Comparison of ENCODE assay signal across 17 mouse cellular contexts in genomic region chr17:36158264-36158663, GRCm38 (mm10). TPM values are rescaled to one million over a fixed set of nuclear protein-coding genes. Genes with fewer than 3 reads are reported as not detected.
DNase-seq lines count a peak whose midpoint lies in the region; ATAC-seq and TF ChIP-seq lines count a peak whose summit lies in the region.
"Not testable (repeated sequence)": the region's sequence is repeated elsewhere in the genome, so short reads cannot be mapped to it uniquely, and the experiment has no call there.
"Had no signal": no experiment of that assay in that cellular context is flagged by ENCODE, and none has a peak within 500 bp of the region (broad histone marks: within the 10 kb centered on the region; RNA-seq: fewer than 3 reads in every experiment).

No protein-coding gene starts in this region.

- ATAC-seq in embryonic facial prominence, embryonic 13.5 days (ENCODE audit: insufficient number of reproducible peaks, insufficient read depth, low FRiP score, low TSS enrichment, low read depth); forebrain, embryonic 16.5 days; heart, embryonic 16.5 days (replicated peaks; ENCODE audit: extremely low read depth, insufficient read depth, low FRiP score); hindbrain, postnatal 0 days; limb, embryonic 12.5 days (ENCODE audit: insufficient number of reproducible peaks, insufficient read depth, low FRiP score, low TSS enrichment, low read depth); lung, postnatal 0 days; neural tube, embryonic 12.5 days (ENCODE audit: low FRiP score, low read depth): not testable (repeated sequence)

- 8% methylated on average over 11 of the region's 11 CpGs for WGBS in embryonic facial prominence, embryonic 13.5 days
- 5% methylated on average over 11 of the region's 11 CpGs for WGBS in forebrain, embryonic 16.5 days
- WGBS in heart, embryonic 16.5 days: 16% methylated on average over 11 of the region's 11 CpGs
- 6% methylated on average over 11 of the region's 11 CpGs for WGBS in hindbrain, postnatal 0 days
- WGBS in limb, embryonic 12.5 days: 14% methylated on average over 11 of the region's 11 CpGs
- WGBS in lung, postnatal 0 days: 6% methylated on average over 11 of the region's 11 CpGs
- WGBS in neural tube, embryonic 12.5 days: 9% methylated on average over 11 of the region's 11 CpGs

- H3K4me3 ChIP-seq in embryonic facial prominence, embryonic 13.5 days: peak overlapping the region; percentile 41
- not testable (repeated sequence) for H3K4me3 ChIP-seq in forebrain, embryonic 16.5 days (replicated peaks; ENCODE audit: low read length); hindbrain, postnatal 0 days (ENCODE audit: low read length); neural tube, embryonic 12.5 days
- peak overlapping the region; percentile 31; the same call in 1 of the 2 replicates for H3K4me3 ChIP-seq in heart, embryonic 16.5 days (ENCODE audit: low read length)
- H3K4me3 ChIP-seq in limb, embryonic 12.5 days (replicated peaks): peak overlapping the region; percentile 40
- 0 out of 2 replicates have a peak overlapping the region, but pooled peaks have one; percentile 23 for H3K4me3 ChIP-seq in lung, postnatal 0 days (ENCODE audit: low read depth, low read length)

- DNase-seq in hindbrain, postnatal 0 days (ENCODE audit: low spot score); lung, postnatal 0 days (ENCODE audit: low spot score): not testable (repeated sequence)

- not testable (repeated sequence) for H3K9ac ChIP-seq in embryonic facial prominence, embryonic 13.5 days; forebrain, embryonic 16.5 days (replicated peaks; ENCODE audit: low read depth, low read length); heart, embryonic 16.5 days (ENCODE audit: low read length); hindbrain, postnatal 0 days (replicated peaks; ENCODE audit: low read length); limb, embryonic 12.5 days (replicated peaks); lung, postnatal 0 days (replicated peaks; ENCODE audit: low read depth); neural tube, embryonic 12.5 days

- not testable (repeated sequence) for TF ChIP-seq EP300 in lung, postnatal 0 days (IDR thresholded peaks at IDR 0.05)

- peaks cover 93% of the 10 kb centered on the region for H3K27me3 ChIP-seq in embryonic facial prominence, embryonic 13.5 days
- peaks cover 48% of the 10 kb centered on the region for H3K27me3 ChIP-seq in forebrain, embryonic 16.5 days (replicated peaks; ENCODE audit: control insufficient read depth, insufficient read depth, low read length)
- H3K27me3 ChIP-seq in heart, embryonic 16.5 days (ENCODE audit: control insufficient read depth, insufficient read depth, low read length): peaks cover 47% of the 10 kb centered on the region
- peaks cover 23% of the 10 kb centered on the region for H3K27me3 ChIP-seq in hindbrain, postnatal 0 days (ENCODE audit: insufficient read depth, low read length)
- peaks cover 90% of the 10 kb centered on the region for H3K27me3 ChIP-seq in limb, embryonic 12.5 days
- H3K27me3 ChIP-seq in lung, postnatal 0 days (replicated peaks; ENCODE audit: insufficient read depth, low read length): not testable (repeated sequence)
- H3K27me3 ChIP-seq in neural tube, embryonic 12.5 days (replicated peaks): peaks cover 74% of the 10 kb centered on the region

- peak overlapping the region; percentile 64 for H3K4me2 ChIP-seq in embryonic facial prominence, embryonic 13.5 days
- peak overlapping the region; percentile 44; the same call in 1 of the 2 replicates for H3K4me2 ChIP-seq in forebrain, embryonic 16.5 days (ENCODE audit: low read length)
- H3K4me2 ChIP-seq in heart, embryonic 16.5 days (ENCODE audit: low read depth, low read length): peak overlapping the region; percentile 52
- H3K4me2 ChIP-seq in hindbrain, postnatal 0 days (ENCODE audit: low read depth, low read length): peak overlapping the region; percentile 39; the same call in 1 of the 2 replicates
- peak overlapping the region; percentile 63 for H3K4me2 ChIP-seq in limb, embryonic 12.5 days
- peak overlapping the region; percentile 56; the same call in 1 of the 2 replicates for H3K4me2 ChIP-seq in lung, postnatal 0 days (replicated peaks; ENCODE audit: low read depth, low read length)
- H3K4me2 ChIP-seq in neural tube, embryonic 12.5 days (replicated peaks): peak overlapping the region; percentile 53

- not testable (repeated sequence) for H3K9me3 ChIP-seq in embryonic facial prominence, embryonic 13.5 days; forebrain, embryonic 16.5 days (ENCODE audit: control insufficient read depth, low read length); heart, embryonic 16.5 days (replicated peaks; ENCODE audit: control insufficient read depth, low read length); hindbrain, postnatal 0 days (ENCODE audit: low read length); limb, embryonic 12.5 days; lung, postnatal 0 days (ENCODE audit: low read length); neural tube, embryonic 12.5 days

- not testable (repeated sequence) for H3K27ac ChIP-seq in embryonic facial prominence, embryonic 13.5 days; forebrain, embryonic 16.5 days (ENCODE audit: low read length); heart, embryonic 16.5 days (ENCODE audit: low read length); hindbrain, postnatal 0 days; limb, embryonic 12.5 days; lung, postnatal 0 days (ENCODE audit: low read length); neural tube, embryonic 12.5 days

- H3K36me3 ChIP-seq in embryonic facial prominence, embryonic 13.5 days; forebrain, embryonic 16.5 days (ENCODE audit: control insufficient read depth, insufficient read depth); heart, embryonic 16.5 days (ENCODE audit: control insufficient read depth, insufficient read depth); hindbrain, postnatal 0 days (ENCODE audit: insufficient read depth, low read length); limb, embryonic 12.5 days; lung, postnatal 0 days (ENCODE audit: insufficient read depth, low read length); neural tube, embryonic 12.5 days: not testable (repeated sequence)

- TF ChIP-seq CTCF in hindbrain, postnatal 0 days (IDR thresholded peaks at IDR 0.05; ENCODE audit: low read depth); lung, postnatal 0 days (IDR thresholded peaks at IDR 0.05): not testable (repeated sequence)

- H3K4me1 ChIP-seq in embryonic facial prominence, embryonic 13.5 days: peaks cover 11% of the 10 kb centered on the region; the same call in 1 of the 2 replicates
- H3K4me1 ChIP-seq in forebrain, embryonic 16.5 days (replicated peaks; ENCODE audit: control insufficient read depth, insufficient read depth, low read length); heart, embryonic 16.5 days (ENCODE audit: control insufficient read depth, insufficient read depth, low read length); hindbrain, postnatal 0 days (ENCODE audit: insufficient read depth, low read length); limb, embryonic 12.5 days (replicated peaks); lung, postnatal 0 days (ENCODE audit: insufficient read depth, low read depth, low read length); neural tube, embryonic 12.5 days: not testable (repeated sequence)

RNA-seq across cellular contexts. Expression of gene Gm8909, which starts 10.1 kb away (rescaled TPM):
- polyA plus RNA-seq in embryonic facial prominence, embryonic 13.5 days (2015; fragmentation: Nextera tagmentation; extraction: Ambion mirVana): 0.26 TPM in 1 of 2 replicates, not detected in the other
- not detected in 2 replicates for polyA plus RNA-seq in forebrain, embryonic 16.5 days (2015; fragmentation: Nextera tagmentation; extraction: Ambion mirVana)
- 1.8 and 1.9 TPM in 2 replicates for polyA plus RNA-seq in heart, embryonic 16.5 days (2015; fragmentation: Nextera tagmentation; extraction: Ambion mirVana)
- total RNA-seq in hindbrain, postnatal 0 days (2014; rRNA removed): not detected in 2 replicates
- polyA plus RNA-seq in hindbrain, postnatal 0 days (2015; fragmentation: Nextera tagmentation; extraction: Ambion mirVana): 0.28 and 0.35 TPM in 2 replicates
- not detected in 2 replicates for polyA plus RNA-seq in limb, embryonic 12.5 days (2016; fragmentation: Nextera tagmentation; extraction: Ambion mirVana)
- polyA plus RNA-seq in lung, postnatal 0 days (2015; fragmentation: Nextera tagmentation; extraction: Ambion mirVana): 6.7 and 9.6 TPM in 2 replicates
- 0.25 TPM in 1 of 2 replicates, not detected in the other for polyA plus RNA-seq in neural tube, embryonic 12.5 days (2016; fragmentation: Nextera tagmentation; extraction: Ambion mirVana)
- total RNA-seq: adrenal gland, postnatal 36 days; heart, postnatal 25 days; layer of hippocampus, postnatal 36 days; left cerebral cortex, postnatal 36 days had no signal
- polyA plus RNA-seq: erythroblast, embryonic 14.5 days; kidney, adult 2 months; liver, embryonic 16.5 days; macrophage; Patski had no signal

RNA-seq across cellular contexts. Expression of gene Gm7030, which starts 29.0 kb away (rescaled TPM):
- not detected in 2 replicates for polyA plus RNA-seq in embryonic facial prominence, embryonic 13.5 days (2015; fragmentation: Nextera tagmentation; extraction: Ambion mirVana)
- not detected in 2 replicates for polyA plus RNA-seq in forebrain, embryonic 16.5 days (2015; fragmentation: Nextera tagmentation; extraction: Ambion mirVana)
- polyA plus RNA-seq in heart, embryonic 16.5 days (2015; fragmentation: Nextera tagmentation; extraction: Ambion mirVana): 0.22 and 0.39 TPM in 2 replicates
- not detected in 2 replicates for total RNA-seq in hindbrain, postnatal 0 days (2014; rRNA removed)
- not detected in 2 replicates for polyA plus RNA-seq in hindbrain, postnatal 0 days (2015; fragmentation: Nextera tagmentation; extraction: Ambion mirVana)
- not detected in 2 replicates for polyA plus RNA-seq in limb, embryonic 12.5 days (2016; fragmentation: Nextera tagmentation; extraction: Ambion mirVana)
- not detected in 2 replicates for polyA plus RNA-seq in lung, postnatal 0 days (2015; fragmentation: Nextera tagmentation; extraction: Ambion mirVana)
- not detected in 2 replicates for polyA plus RNA-seq in neural tube, embryonic 12.5 days (2016; fragmentation: Nextera tagmentation; extraction: Ambion mirVana)
- total RNA-seq: adrenal gland, postnatal 36 days; heart, postnatal 25 days; layer of hippocampus, postnatal 36 days; left cerebral cortex, postnatal 36 days had no signal
- polyA plus RNA-seq: gonadal fat pad, adult 2 months; kidney, adult 2 months; liver, embryonic 16.5 days; macrophage; Patski had no signal

RNA-seq across cellular contexts. Expression of gene H2-T3, which starts 31.8 kb away (rescaled TPM):
- polyA plus RNA-seq in embryonic facial prominence, embryonic 13.5 days (2015; fragmentation: Nextera tagmentation; extraction: Ambion mirVana): 0.80 TPM in 1 of 2 replicates, not detected in the other
- not detected in 2 replicates for polyA plus RNA-seq in forebrain, embryonic 16.5 days (2015; fragmentation: Nextera tagmentation; extraction: Ambion mirVana)
- 0.21 and 0.97 TPM in 2 replicates for polyA plus RNA-seq in heart, embryonic 16.5 days (2015; fragmentation: Nextera tagmentation; extraction: Ambion mirVana)
- not detected in 2 replicates for total RNA-seq in hindbrain, postnatal 0 days (2014; rRNA removed)
- not detected in 2 replicates for polyA plus RNA-seq in hindbrain, postnatal 0 days (2015; fragmentation: Nextera tagmentation; extraction: Ambion mirVana)
- not detected in 2 replicates for polyA plus RNA-seq in limb, embryonic 12.5 days (2016; fragmentation: Nextera tagmentation; extraction: Ambion mirVana)
- polyA plus RNA-seq in lung, postnatal 0 days (2015; fragmentation: Nextera tagmentation; extraction: Ambion mirVana): 0.12 TPM in 2 replicates
- not detected in 2 replicates for polyA plus RNA-seq in neural tube, embryonic 12.5 days (2016; fragmentation: Nextera tagmentation; extraction: Ambion mirVana)
- total RNA-seq: adrenal gland, postnatal 36 days; heart, postnatal 25 days; layer of hippocampus, postnatal 36 days; left cerebral cortex, postnatal 36 days had no signal
- polyA plus RNA-seq: erythroblast, embryonic 14.5 days; gonadal fat pad, adult 2 months; kidney, adult 2 months; macrophage; Patski had no signal

RNA-seq across cellular contexts. Expression of gene Gm19684, which starts 36.8 kb away (rescaled TPM):
- polyA plus RNA-seq in embryonic facial prominence, embryonic 13.5 days (2015; fragmentation: Nextera tagmentation; extraction: Ambion mirVana): not detected in 2 replicates
- polyA plus RNA-seq in forebrain, embryonic 16.5 days (2015; fragmentation: Nextera tagmentation; extraction: Ambion mirVana): not detected in 2 replicates
- 0.21 TPM in 1 of 2 replicates, not detected in the other for polyA plus RNA-seq in heart, embryonic 16.5 days (2015; fragmentation: Nextera tagmentation; extraction: Ambion mirVana)
- not detected in 2 replicates for total RNA-seq in hindbrain, postnatal 0 days (2014; rRNA removed)
- not detected in 2 replicates for polyA plus RNA-seq in hindbrain, postnatal 0 days (2015; fragmentation: Nextera tagmentation; extraction: Ambion mirVana)
- polyA plus RNA-seq in limb, embryonic 12.5 days (2016; fragmentation: Nextera tagmentation; extraction: Ambion mirVana): not detected in 2 replicates
- polyA plus RNA-seq in lung, postnatal 0 days (2015; fragmentation: Nextera tagmentation; extraction: Ambion mirVana): not detected in 2 replicates
- polyA plus RNA-seq in neural tube, embryonic 12.5 days (2016; fragmentation: Nextera tagmentation; extraction: Ambion mirVana): not detected in 2 replicates
- total RNA-seq: heart, postnatal 25 days; left cerebral cortex, postnatal 36 days had no signal
- polyA plus RNA-seq: erythroblast, embryonic 14.5 days; liver, embryonic 16.5 days had no signal
